Mouse (Mus musculus): ENCODE measurements around the gene AL731706.2. TPM values are rescaled to one million over a fixed set of nuclear protein-coding genes. Genes with fewer than 3 reads are reported as not detected.
A peak's percentile ranks its signal among the peaks of the same experiment; 100 is the strongest.
"Not testable (repeated sequence)": the region's sequence is repeated elsewhere in the genome, so short reads cannot be mapped to it uniquely, and the experiment has no call there.

AL731706.2 gene
- not detected for total RNA-seq (2018; cell fraction: chromatin; rRNA removed)
- 10 to 100 TPM in 9 of 26 experiments, 1 to 10 TPM in 3, not detected in 14; 8.4 to 28.2 (median 15.3) TPM for total RNA-seq (2018; cell fraction: cytosol; rRNA removed)
- total RNA-seq (2018; cell fraction: nucleus; rRNA removed): not detected
- polyA plus RNA-seq (2018): 17.0 TPM in 1 of 3 replicates, not detected in the others

- Histone ChIP-seq H3K27ac (no peak within 1 kb of the TSS), H3K36me3 (ENCODE audit: inconsistent target) (peaks cover 32% of the 10 kb centered on the region), H3K79me2 (ENCODE audit: inconsistent target) (peaks cover 51% of the 10 kb centered on the region), H3K4me3 (ENCODE audit: inconsistent target) (no peak within 1 kb of the TSS)
- 89% methylated on average over 2 of the region's 2 CpGs for WGBS (ENCODE audit: missing documents)
Observed at GRCm38 (mm10) chr2:136885579-136885978, at the start of gene AL731706.2. Gene AL731706.2, minus strand, starts transcription at chr2:136885679.

GRCm38 (mm10) chr2:136921003-136921408 is 35.5 kb upstream of the AL731706.2 start:
- peaks cover 47% of the 10 kb centered on the region; the same call in 1 of the 2 replicates for H3K79me2 ChIP-seq (ENCODE audit: inconsistent target)
- H3K27ac ChIP-seq: peak overlapping the region; percentile 75
- H3K36me3 ChIP-seq (ENCODE audit: inconsistent target): no peaks in the 10 kb centered on the region
- H3K4me3 ChIP-seq (ENCODE audit: inconsistent target): no peak overlapping the region
- WGBS (ENCODE audit: missing documents): 0% methylated on average over 4 of the region's 4 CpGs

GRCm38 (mm10) chr2:136920257-136920993 is 34.9 kb upstream of the AL731706.2 start:
- H3K4me3 ChIP-seq (ENCODE audit: inconsistent target): no peak overlapping the region
- H3K36me3 ChIP-seq (ENCODE audit: inconsistent target): no peaks in the 10 kb centered on the region
- peaks cover 47% of the 10 kb centered on the region; the same call in 1 of the 2 replicates for H3K79me2 ChIP-seq (ENCODE audit: inconsistent target)
- peak overlapping the region; percentile 75 for H3K27ac ChIP-seq
- 83% methylated on average over 3 of the region's 3 CpGs for WGBS (ENCODE audit: missing documents)

GRCm38 (mm10) chr2:136919433-136919832 is 34.0 kb upstream of the AL731706.2 start:
- Histone ChIP-seq H3K36me3 (ENCODE audit: inconsistent target) (no peaks in the 10 kb centered on the region), H3K27ac (peak overlapping the region; percentile 75), H3K79me2 (ENCODE audit: inconsistent target) (peaks cover 47% of the 10 kb centered on the region; the same call in 1 of the 2 replicates), H3K4me3 (ENCODE audit: inconsistent target) (no peak overlapping the region)
- 91% methylated on average over 1 of the region's 1 CpGs for WGBS (ENCODE audit: missing documents)

- Histone ChIP-seq H3K4me3 (ENCODE audit: inconsistent target) (no peak overlapping the region), H3K36me3 (ENCODE audit: inconsistent target) (no peaks in the 10 kb centered on the region), H3K27ac (peak overlapping the region; percentile 68), H3K79me2 (ENCODE audit: inconsistent target) (peaks cover 22% of the 10 kb centered on the region; the same call in 1 of the 2 replicates)
- 88% methylated on average over 3 of the region's 3 CpGs for WGBS (ENCODE audit: missing documents)
Observed at GRCm38 (mm10) chr2:136914334-136914902, 28.9 kb upstream of the AL731706.2 start.

GRCm38 (mm10) chr2:136913021-136913420 is 27.5 kb upstream of the AL731706.2 start:
- H3K36me3 ChIP-seq (ENCODE audit: inconsistent target): no peaks in the 10 kb centered on the region
- WGBS (ENCODE audit: missing documents): 96% methylated on average over 3 of the region's 3 CpGs
- H3K27ac ChIP-seq: no peak overlapping the region
- H3K4me3 ChIP-seq (ENCODE audit: inconsistent target): no peak overlapping the region
- peaks cover 14% of the 10 kb centered on the region; the same call in 1 of the 2 replicates for H3K79me2 ChIP-seq (ENCODE audit: inconsistent target)

GRCm38 (mm10) chr2:136911958-136912411 is 26.5 kb upstream of the AL731706.2 start:
- 23% methylated on average over 4 of the region's 4 CpGs for WGBS (ENCODE audit: missing documents)
- no peak overlapping the region for H3K4me3 ChIP-seq (ENCODE audit: inconsistent target)
- H3K79me2 ChIP-seq (ENCODE audit: inconsistent target): peaks cover 4% of the 10 kb centered on the region; the same call in 1 of the 2 replicates
- H3K36me3 ChIP-seq (ENCODE audit: inconsistent target): no peaks in the 10 kb centered on the region
- no peak overlapping the region for H3K27ac ChIP-seq

GRCm38 (mm10) chr2:136909298-136909697 is 23.8 kb upstream of the AL731706.2 start:
- H3K36me3 ChIP-seq (ENCODE audit: inconsistent target): peaks cover 13% of the 10 kb centered on the region
- H3K79me2 ChIP-seq (ENCODE audit: inconsistent target): no peaks in the 10 kb centered on the region
- no peak overlapping the region for H3K27ac ChIP-seq
- 97% methylated on average over 2 of the region's 2 CpGs for WGBS (ENCODE audit: missing documents)
- no peak overlapping the region for H3K4me3 ChIP-seq (ENCODE audit: inconsistent target)

GRCm38 (mm10) chr2:136908596-136908995 is 23.1 kb upstream of the AL731706.2 start:
- H3K4me3 ChIP-seq (ENCODE audit: inconsistent target): no peak overlapping the region
- peaks cover 13% of the 10 kb centered on the region for H3K36me3 ChIP-seq (ENCODE audit: inconsistent target)
- H3K27ac ChIP-seq: no peak overlapping the region
- H3K79me2 ChIP-seq (ENCODE audit: inconsistent target): no peaks in the 10 kb centered on the region
- 98% methylated on average over 3 of the region's 3 CpGs for WGBS (ENCODE audit: missing documents)

GRCm38 (mm10) chr2:136896131-136896530 is 10.7 kb upstream of the AL731706.2 start:
- Histone ChIP-seq H3K4me3 (ENCODE audit: inconsistent target) (no peak overlapping the region), H3K79me2 (ENCODE audit: inconsistent target) (peaks cover 81% of the 10 kb centered on the region), H3K27ac (no peak overlapping the region), H3K36me3 (ENCODE audit: inconsistent target) (no peaks in the 10 kb centered on the region)
- 88% methylated on average over 2 of the region's 2 CpGs for WGBS (ENCODE audit: missing documents)

- Histone ChIP-seq H3K79me2 (ENCODE audit: inconsistent target) (peaks cover 77% of the 10 kb centered on the region), H3K4me3 (ENCODE audit: inconsistent target) (no peak overlapping the region)
- WGBS (ENCODE audit: missing documents): 96% methylated on average over 2 of the region's 2 CpGs
Observed at GRCm38 (mm10) chr2:136894494-136894893, 9.0 kb upstream of the AL731706.2 start.

GRCm38 (mm10) chr2:136891951-136892371 is 6.5 kb upstream of the AL731706.2 start:
- no peaks in the 10 kb centered on the region for H3K36me3 ChIP-seq (ENCODE audit: inconsistent target)
- peak overlapping the region; percentile 79 for H3K4me3 ChIP-seq (ENCODE audit: inconsistent target)
- WGBS (ENCODE audit: missing documents): under 1% methylated on average over 23 of the region's 23 CpGs
- peak overlapping the region; percentile 87 for H3K27ac ChIP-seq
- peaks cover 80% of the 10 kb centered on the region for H3K79me2 ChIP-seq (ENCODE audit: inconsistent target)

More at GRCm38 (mm10) chr2:136894494-136894893, 9.0 kb upstream of the AL731706.2 start:
- Histone ChIP-seq H3K27ac (no peak overlapping the region), H3K36me3 (ENCODE audit: inconsistent target) (no peaks in the 10 kb centered on the region)

- Histone ChIP-seq H3K36me3 (ENCODE audit: inconsistent target) (no peaks in the 10 kb centered on the region), H3K79me2 (ENCODE audit: inconsistent target) (peaks cover 80% of the 10 kb centered on the region), H3K27ac (peak within 1 kb of the TSS; percentile 87), H3K4me3 (ENCODE audit: inconsistent target) (peak within 1 kb of the TSS; percentile 79)
- 2% methylated on average over 47 of the region's 49 CpGs for WGBS (ENCODE audit: missing documents)
Observed at GRCm38 (mm10) chr2:136891068-136891950, 5.8 kb upstream of the AL731706.2 start, which contains the start of the genes Slx4ip, AL731706.1 and Mkks. Gene Slx4ip, plus strand, starts transcription at chr2:136891218. Gene AL731706.1, minus strand, starts transcription at chr2:136891389. Gene Mkks, minus strand, starts transcription at chr2:136891389.

GRCm38 (mm10) chr2:136890716-136891067 is 5.2 kb upstream of the AL731706.2 start:
- peaks cover 80% of the 10 kb centered on the region for H3K79me2 ChIP-seq (ENCODE audit: inconsistent target)
- WGBS (ENCODE audit: missing documents): 4% methylated on average over 15 of the region's 15 CpGs
- H3K36me3 ChIP-seq (ENCODE audit: inconsistent target): not testable (repeated sequence)
- peak overlapping the region; percentile 87 for H3K27ac ChIP-seq
- H3K4me3 ChIP-seq (ENCODE audit: inconsistent target): peak overlapping the region; percentile 79
